Mouse (Mus musculus): ENCODE results near the gene Pop7. TPM values are rescaled to one million over a fixed set of nuclear protein-coding genes. Genes with fewer than 3 reads are reported as not detected.

The Pop7 gene
- total RNA-seq, 2 experiments from 2014 or later = 33.6 to 36.1 TPM

Small RNA genes within 50 kb of the gene (microRNA-seq; reads per million reads assigned to microRNA genes)
- gene Mir6418 = 3.3 reads per million, percentile 7 among the genes with 10 or more reads in this experiment

Other genes starting within 250 kb of the Pop7 start
- 10 to 100 TPM; 60.1 to 64.5 TPM for gene Ache, start 215.0 kb downstream of the Pop7 start, total RNA-seq (2021)
- 10 to 100 TPM; 11.4 to 15.0 TPM for gene Ufsp1, start 207.9 kb downstream of the Pop7 start, total RNA-seq (2021)
- gene Srrt, start 194.8 kb downstream of the Pop7 start, total RNA-seq (2021) = 100 to 1,000 TPM; 132 to 230 TPM
- 1 to 10 TPM; 3.5 to 5.1 TPM for gene Trip6, start 188.1 kb downstream of the Pop7 start, total RNA-seq (2021)
- 10 to 100 TPM; 21.1 to 25.2 TPM for gene Slc12a9, start 168.9 kb downstream of the Pop7 start, total RNA-seq (2021)
- gene Ephb4, start 152.4 kb downstream of the Pop7 start, total RNA-seq (2021) = 1 to 10 TPM; 5.3 to 6.1 TPM
- gene Zan, start 25.5 kb downstream of the Pop7 start, total RNA-seq (2021) = under 1 TPM; 0.37 to 0.39 TPM
- 10 to 100 TPM; 43.8 to 63.2 TPM for gene Gigyf1, start 16.0 kb upstream of the Pop7 start, total RNA-seq (2021)
- gene Epo, start 30.7 kb upstream of the Pop7 start, total RNA-seq (2021) = not detected
- 100 to 1,000 TPM; 582 to 667 TPM for gene Gnb2, start 31.0 kb upstream of the Pop7 start, total RNA-seq (2021)
- gene Actl6b, start 51.0 kb upstream of the Pop7 start, total RNA-seq (2021) = 100 to 1,000 TPM; 109 to 115 TPM
- 10 to 100 TPM; 10.4 to 10.9 TPM for gene Tfr2, start 67.3 kb upstream of the Pop7 start, total RNA-seq (2021)
- 10 to 100 TPM; 19.4 to 26.4 TPM for gene Mospd3, start 98.5 kb upstream of the Pop7 start, total RNA-seq (2021)
- gene Pcolce, start 111.3 kb upstream of the Pop7 start, total RNA-seq (2021) = 10 to 100 TPM in 1 of 2 experiments, 1 to 10 TPM in 1; 8.6 to 14.9 TPM
- under 1 TPM; 0.20 to 0.25 TPM for gene Fbxo24, start 126.5 kb upstream of the Pop7 start, total RNA-seq (2021)
- gene Lrch4, start 126.6 kb upstream of the Pop7 start, total RNA-seq (2021) = 10 to 100 TPM; 11.3 to 19.4 TPM
- gene Gm20605, start 126.7 kb upstream of the Pop7 start, total RNA-seq (2021) = 10 to 100 TPM in 1 of 2 experiments, 1 to 10 TPM in 1; 5.5 to 11.7 TPM
- 1 to 10 TPM; 4.2 to 7.7 TPM for gene Sap25, start 138.8 kb upstream of the Pop7 start, total RNA-seq (2021)
- under 1 TPM in 1 of 2 experiments, not detected in 1; 0.23 TPM for gene Irs3, start 143.2 kb upstream of the Pop7 start, total RNA-seq (2021)
- gene Agfg2, start 182.2 kb upstream of the Pop7 start, total RNA-seq (2021) = 10 to 100 TPM; 41.7 to 42.0 TPM
- 10 to 100 TPM; 70.1 to 79.5 TPM for gene Nyap1, start 239.1 kb upstream of the Pop7 start, total RNA-seq (2021)
- 100 to 1,000 TPM; 166 to 203 TPM for gene Tsc22d4, start 243.2 kb upstream of the Pop7 start, total RNA-seq (2021)